Mouse (Mus musculus) erythroblast, embryonic 14.5 days (primary cell): ENCODE data around the gene Pde7b.

ENCODE experiments used
- GATA1 ChIP-seq: IDR thresholded peaks from 2 replicates; pipeline ENCODE4 v1.6.1; 2012; ENCODE audit warnings: low read length, inconsistent platforms, mixed read lengths
- TAL1 ChIP-seq: IDR thresholded peaks from 3 replicates; pipeline ENCODE4 v1.6.1; 2012; ENCODE audit warnings: low read length, inconsistent platforms, mixed read lengths

DNA sequence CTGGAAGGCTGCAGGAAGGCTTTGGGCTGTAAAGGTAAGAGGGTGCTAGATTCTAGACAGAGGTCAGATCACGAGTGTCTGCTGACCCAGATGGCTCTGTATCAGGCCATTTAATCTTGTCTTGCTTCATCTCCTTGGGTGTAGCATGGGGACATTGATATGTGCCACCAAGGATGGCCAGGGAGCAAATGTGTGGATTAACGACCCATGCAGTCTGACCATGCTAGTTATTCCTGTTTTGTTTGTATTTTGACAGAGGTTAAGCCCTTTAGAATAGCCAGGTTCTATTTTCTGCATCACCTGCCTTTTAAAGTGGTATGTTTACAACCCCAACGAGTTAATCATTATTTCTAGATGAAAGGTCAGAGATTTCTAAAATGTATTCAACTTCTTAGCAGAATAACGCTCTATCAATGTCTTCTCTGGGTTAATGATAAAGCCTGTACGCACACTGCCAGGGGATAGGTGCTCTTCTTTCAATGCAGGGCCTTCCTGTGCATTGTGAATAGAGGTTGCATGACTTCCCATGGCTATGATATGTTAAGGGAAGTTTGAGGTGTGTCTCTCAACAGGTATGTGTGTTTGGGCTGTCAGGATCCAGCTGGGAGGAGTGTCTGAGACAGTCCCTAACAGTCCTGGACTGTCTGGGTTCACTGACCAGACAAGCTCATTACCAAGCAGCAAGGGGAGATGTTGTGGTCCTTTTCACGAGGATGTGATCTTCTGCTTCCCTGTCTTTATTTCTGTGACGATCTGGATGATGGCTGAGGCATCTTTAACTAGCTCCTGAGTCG lies 103.0 kb downstream of the Pde7b start:
- TF ChIP-seq TAL1 (no peak), GATA1 (no peak)
